ENCODE assay signal across 10 mouse cellular contexts in the genomic region with DNA sequence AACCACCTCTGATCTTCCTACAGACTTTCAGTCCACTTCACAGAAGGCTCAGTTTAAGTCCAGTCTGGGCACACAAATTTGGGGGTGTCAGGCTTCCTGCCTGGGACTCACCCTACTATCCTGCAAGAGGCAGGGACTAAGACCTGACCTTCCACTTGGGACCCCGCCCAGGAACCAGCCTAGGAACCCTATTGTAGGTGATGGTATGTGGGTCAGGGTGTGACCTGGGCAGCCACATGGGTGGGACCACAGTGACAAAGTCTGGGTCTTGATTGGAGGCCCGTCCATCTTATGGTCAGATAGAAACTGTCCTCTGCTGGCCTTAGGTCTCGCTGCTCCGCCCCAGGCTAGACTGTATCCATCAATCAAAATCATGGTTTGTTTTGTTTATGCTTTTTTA. TPM values are rescaled to one million over a fixed set of nuclear protein-coding genes. Genes with fewer than 3 reads are reported as not detected.
DNase-seq lines count a peak whose midpoint lies in the region; ATAC-seq and TF ChIP-seq lines count a peak whose summit lies in the region.
"Had no signal": no experiment of that assay in that cellular context is flagged by ENCODE, and none has a peak within 500 bp of the region (broad histone marks: within the 10 kb centered on the region; RNA-seq: fewer than 3 reads in every experiment).

No protein-coding gene starts in this region.

- no peak overlapping the region for H3K9ac ChIP-seq in liver, embryonic 15.5 days
- no peak overlapping the region for H3K9ac ChIP-seq in stomach, embryonic 15.5 days

- H3K4me3 ChIP-seq in cerebellum, adult 2 months (replicated peaks; ENCODE audit: insufficient read depth, low read depth, low read length) = peak overlapping the region; percentile 87
- peak overlapping the region; percentile 72 for H3K4me3 ChIP-seq in liver, embryonic 15.5 days (replicated peaks)
- H3K4me3 ChIP-seq in stomach, embryonic 15.5 days (replicated peaks) = no peak overlapping the region

- ATAC-seq in liver, embryonic 15.5 days (ENCODE audit: insufficient read depth) = no peak
- no peak for ATAC-seq in stomach, embryonic 15.5 days (ENCODE audit: insufficient read depth, low FRiP score, low read depth)
- ATAC-seq: Patski had no signal

- peak overlapping the region; percentile 97 for H3K4me2 ChIP-seq in liver, embryonic 15.5 days
- H3K4me2 ChIP-seq in stomach, embryonic 15.5 days = 0 out of 2 replicates have a peak overlapping the region, but pooled peaks have one; percentile 90

- no peak overlapping the region for H3K27ac ChIP-seq in cerebellum, adult 2 months (ENCODE audit: insufficient read depth, low read length)
- peak overlapping the region; percentile 77; the same call in 1 of the 2 replicates for H3K27ac ChIP-seq in liver, embryonic 15.5 days (replicated peaks)
- H3K27ac ChIP-seq in stomach, embryonic 15.5 days = no peak overlapping the region

- H3K9me3 ChIP-seq in liver, embryonic 15.5 days (replicated peaks) = no peaks in the 10 kb centered on the region
- H3K9me3 ChIP-seq in stomach, embryonic 15.5 days = no peaks in the 10 kb centered on the region

- DNase-seq in cerebellum, adult 2 months = no peak
- DNase-seq in cerebellum, postnatal 4 days (ENCODE audit: low spot score in 2 of 2) = no peak
- peak; percentile 37 to 50 for DNase-seq in spleen, postnatal 10 days (ENCODE audit: low spot score in 2 of 2)
- no peak for DNase-seq in spleen, postnatal 14 days (ENCODE audit: low spot score in 2 of 2)
- DNase-seq in embryo, embryonic 9.5 days (ENCODE audit: extremely low spot score) = no peak
- DNase-seq in adrenal gland, postnatal 36 days = no peak
- DNase-seq: kidney, postnatal 36 days had no signal

- WGBS in cerebellum, adult 2 months = 81% methylated on average over 4 of the region's 4 CpGs
- WGBS in liver, embryonic 15.5 days (ENCODE audit: insufficient replicate concordance) = 51% methylated on average over 4 of the region's 4 CpGs
- 43% methylated on average over 4 of the region's 4 CpGs for WGBS in stomach, embryonic 15.5 days

- peaks cover 11% of the 10 kb centered on the region for H3K4me1 ChIP-seq in cerebellum, adult 2 months (ENCODE audit: control insufficient read depth, insufficient read depth, low read length)
- peaks cover 72% of the 10 kb centered on the region for H3K4me1 ChIP-seq in liver, embryonic 15.5 days (replicated peaks)
- peaks cover 10% of the 10 kb centered on the region for H3K4me1 ChIP-seq in stomach, embryonic 15.5 days

- H3K27me3 ChIP-seq in cerebellum, adult 2 months (ENCODE audit: control insufficient read depth, insufficient read depth, low read length) = no peaks in the 10 kb centered on the region
- peaks cover 24% of the 10 kb centered on the region for H3K27me3 ChIP-seq in liver, embryonic 15.5 days
- no peaks in the 10 kb centered on the region for H3K27me3 ChIP-seq in stomach, embryonic 15.5 days (replicated peaks)
- H3K27me3 ChIP-seq: Patski had no signal

- TF ChIP-seq POLR2A in cerebellum, adult 2 months (IDR thresholded peaks at IDR 0.05; ENCODE audit: borderline replicate concordance, insufficient read depth, low read length) = no peak

- TF ChIP-seq CTCF in cerebellum, adult 2 months (IDR thresholded peaks at IDR 0.05; ENCODE audit: borderline replicate concordance, insufficient read depth, low read depth, low read length) = no peak

- no peaks in the 10 kb centered on the region; the same call in 1 of the 2 replicates for H3K36me3 ChIP-seq in liver, embryonic 15.5 days (replicated peaks)
- no peaks in the 10 kb centered on the region for H3K36me3 ChIP-seq in stomach, embryonic 15.5 days

RNA-seq across cellular contexts. Expression of a gene that starts 1.1 kb away (rescaled TPM):
- 108 and 115 TPM in 2 replicates for polyA plus RNA-seq in cerebellum, adult 2 months (2012; rRNA removed)
- 23.0 and 25.0 TPM in 2 replicates for polyA plus RNA-seq in liver, embryonic 15.5 days (2015; fragmentation: Nextera tagmentation; extraction: Ambion mirVana)
- 7.6 and 8.3 TPM in 2 replicates for polyA plus RNA-seq in stomach, embryonic 15.5 days (2015; fragmentation: Nextera tagmentation; extraction: Ambion mirVana)
- 1 to 10 TPM in 1 of 2 experiments, under 1 TPM in 1; 0.50 to 3.2 TPM for total RNA-seq in adrenal gland, postnatal 36 days (2021)

RNA-seq across cellular contexts. Expression of a gene that starts 22.8 kb away (rescaled TPM):
- 0.44 and 0.48 TPM in 2 replicates for polyA plus RNA-seq in cerebellum, adult 2 months (2012; rRNA removed)
- 4.1 and 5.2 TPM in 2 replicates for polyA plus RNA-seq in liver, embryonic 15.5 days (2015; fragmentation: Nextera tagmentation; extraction: Ambion mirVana)
- polyA plus RNA-seq in stomach, embryonic 15.5 days (2015; fragmentation: Nextera tagmentation; extraction: Ambion mirVana) = 10.4 and 12.2 TPM in 2 replicates
- total RNA-seq in adrenal gland, postnatal 36 days (2021) = 1 to 10 TPM; 4.0 to 4.5 TPM

RNA-seq across cellular contexts. Expression of a gene that starts 35.4 kb away (rescaled TPM):
- polyA plus RNA-seq in cerebellum, adult 2 months (2012; rRNA removed) = 0.65 and 2.1 TPM in 2 replicates
- polyA plus RNA-seq in liver, embryonic 15.5 days (2015; fragmentation: Nextera tagmentation; extraction: Ambion mirVana) = 2.2 and 3.0 TPM in 2 replicates
- polyA plus RNA-seq in stomach, embryonic 15.5 days (2015; fragmentation: Nextera tagmentation; extraction: Ambion mirVana) = 1.4 and 2.0 TPM in 2 replicates
- 1 to 10 TPM; 4.0 to 4.7 TPM for total RNA-seq in adrenal gland, postnatal 36 days (2021)

RNA-seq across cellular contexts. Expression of a gene that starts 48.3 kb away (rescaled TPM):
- polyA plus RNA-seq in cerebellum, adult 2 months (2012; rRNA removed) = 3.6 and 3.9 TPM in 2 replicates
- polyA plus RNA-seq in liver, embryonic 15.5 days (2015; fragmentation: Nextera tagmentation; extraction: Ambion mirVana) = 6.4 and 6.9 TPM in 2 replicates
- 9.1 and 9.6 TPM in 2 replicates for polyA plus RNA-seq in stomach, embryonic 15.5 days (2015; fragmentation: Nextera tagmentation; extraction: Ambion mirVana)
- 10 to 100 TPM; 11.3 to 13.0 TPM for total RNA-seq in adrenal gland, postnatal 36 days (2021)

RNA-seq across cellular contexts. Expression of a gene that starts 52.8 kb away (rescaled TPM):
- polyA plus RNA-seq in cerebellum, adult 2 months (2012; rRNA removed) = 97.3 and 110 TPM in 2 replicates
- polyA plus RNA-seq in liver, embryonic 15.5 days (2015; fragmentation: Nextera tagmentation; extraction: Ambion mirVana) = 0.16 and 0.20 TPM in 2 replicates
- 1.1 TPM in 2 replicates for polyA plus RNA-seq in stomach, embryonic 15.5 days (2015; fragmentation: Nextera tagmentation; extraction: Ambion mirVana)
- 1 to 10 TPM; 4.6 to 7.3 TPM for total RNA-seq in adrenal gland, postnatal 36 days (2021)

Comparison
In these comparisons a context has a peak if more than half of its experiments do, and no peak if none do; other contexts are left out.
1. DNase-seq: peak in spleen, postnatal 10 days (2 of 2); none in cerebellum, adult 2 months (0 of 2), cerebellum, postnatal 4 days (0 of 2), spleen, postnatal 14 days (0 of 2), embryo, embryonic 9.5 days (single experiment) and adrenal gland, postnatal 36 days (0 of 2).